36 mouse cellular contexts compared by ENCODE assay signal in the genomic region with DNA sequence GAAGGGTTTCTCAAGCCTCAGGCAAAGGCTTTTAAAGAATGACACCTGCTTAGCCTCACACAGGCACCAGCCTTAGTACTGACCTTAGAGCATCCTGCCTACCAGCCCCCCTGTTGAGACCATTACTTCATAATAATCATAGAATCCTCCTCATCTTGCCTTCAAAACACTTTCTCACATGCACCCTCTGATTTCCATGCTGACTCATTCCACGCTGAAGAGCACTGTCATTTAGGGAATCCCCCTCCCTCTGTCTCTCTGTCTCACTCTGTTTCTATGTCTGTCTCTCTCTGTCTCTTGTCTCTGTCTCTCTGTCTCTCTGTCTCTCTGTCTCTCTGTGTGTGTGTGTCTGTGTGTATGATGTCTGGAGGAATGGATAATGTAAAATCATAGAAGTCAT.
"Had no signal": no experiment of that assay in that cellular context is flagged by ENCODE, and none has a peak within 500 bp of the region (broad histone marks: within the 10 kb centered on the region; RNA-seq: fewer than 3 reads in every experiment).

No protein-coding gene starts in this region.

- H3K9ac ChIP-seq: heart, embryonic 12.5 days; heart, embryonic 13.5 days; heart, embryonic 15.5 days; hindbrain, embryonic 12.5 days; hindbrain, embryonic 13.5 days; hindbrain, embryonic 14.5 days; hindbrain, embryonic 15.5 days; intestine, embryonic 15.5 days; kidney, embryonic 15.5 days had no signal

- H3K4me3 ChIP-seq: heart, embryonic 10.5 days; heart, embryonic 12.5 days; heart, embryonic 13.5 days; heart, embryonic 15.5 days; hindbrain, embryonic 10.5 days; hindbrain, embryonic 12.5 days; hindbrain, embryonic 13.5 days; hindbrain, embryonic 15.5 days; intestine, embryonic 15.5 days; kidney, embryonic 15.5 days; layer of hippocampus, adult 2 months; left cerebral cortex, adult 2 months had no signal

- H3K27me3 ChIP-seq: heart, embryonic 12.5 days; heart, embryonic 13.5 days; heart, embryonic 15.5 days; hindbrain, embryonic 12.5 days; hindbrain, embryonic 13.5 days; hindbrain, embryonic 15.5 days; intestine, embryonic 15.5 days; kidney, embryonic 15.5 days had no signal

- H3K4me1 ChIP-seq: heart, embryonic 10.5 days; heart, embryonic 12.5 days; heart, embryonic 15.5 days; hindbrain, embryonic 10.5 days; hindbrain, embryonic 12.5 days; hindbrain, embryonic 13.5 days; hindbrain, embryonic 15.5 days; intestine, embryonic 15.5 days; kidney, embryonic 15.5 days had no signal

- H3K9me3 ChIP-seq: heart, embryonic 10.5 days; heart, embryonic 12.5 days; heart, embryonic 13.5 days; heart, embryonic 15.5 days; hindbrain, embryonic 10.5 days; hindbrain, embryonic 12.5 days; hindbrain, embryonic 13.5 days; hindbrain, embryonic 15.5 days; intestine, embryonic 15.5 days; kidney, embryonic 15.5 days had no signal

- H3K36me3 ChIP-seq: heart, embryonic 10.5 days; heart, embryonic 12.5 days; heart, embryonic 13.5 days; heart, embryonic 15.5 days; hindbrain, embryonic 10.5 days; hindbrain, embryonic 12.5 days; hindbrain, embryonic 13.5 days; hindbrain, embryonic 15.5 days; intestine, embryonic 15.5 days; kidney, embryonic 15.5 days had no signal

- H3K27ac ChIP-seq: heart, embryonic 10.5 days; heart, embryonic 13.5 days; heart, embryonic 15.5 days; hindbrain, embryonic 10.5 days; hindbrain, embryonic 12.5 days; hindbrain, embryonic 13.5 days; hindbrain, embryonic 14.5 days; hindbrain, embryonic 15.5 days; hindbrain, postnatal 0 days; intestine, embryonic 15.5 days; kidney, embryonic 15.5 days; kidney, postnatal 0 days; layer of hippocampus, adult 2 months; left cerebral cortex, adult 2 months had no signal

- H3K4me2 ChIP-seq: heart, embryonic 11.5 days; heart, embryonic 12.5 days; heart, embryonic 13.5 days; heart, embryonic 15.5 days; hindbrain, embryonic 12.5 days; hindbrain, embryonic 13.5 days; hindbrain, embryonic 14.5 days; hindbrain, embryonic 15.5 days; intestine, embryonic 15.5 days; kidney, embryonic 15.5 days had no signal

- ATAC-seq: hindbrain, embryonic 16.5 days; hindbrain, postnatal 0 days; inflammation-experienced regulatory T-cells, adult 6 months; intestine, embryonic 15.5 days; intestine, embryonic 16.5 days; intestine, postnatal 0 days had no signal

- DNase-seq: heart, postnatal 10 days; heart, postnatal 14 days; heart, postnatal 36 days; heart, postnatal 4 days; kidney, adult 11 months; kidney, adult 18-20 months; kidney, adult 2 months; kidney, adult 8-10 months; kidney, adult 9 months; kidney, postnatal 10 days; kidney, postnatal 14 days; kidney, postnatal 25 days; kidney, postnatal 36 days; kidney, postnatal 4 days; layer of hippocampus, adult 9-11 months; layer of hippocampus, postnatal 36 days had no signal
